Mouse (Mus musculus): Measurements from ENCODE around the gene Ccnt1. TPM values are rescaled to one million over a fixed set of nuclear protein-coding genes. Genes with fewer than 3 reads are reported as not detected.
"Not testable (repeated sequence)": the region's sequence is repeated elsewhere in the genome, so short reads cannot be mapped to it uniquely, and the experiment has no call there.

Ccnt1 gene
- total RNA-seq, 1 experiment from 2014 or later, result 125 TPM

- ATAC-seq (replicated peaks in 1 of 2; ENCODE audit: insufficient read depth in 1 of 2, low FRiP score in 2 of 2, low TSS enrichment in 1 of 2, low read depth in 1 of 2, poor library complexity in 2 of 2, severe bottlenecking in 2 of 2), result no peak
Observed at GRCm38 (mm10) chr15:98527056-98527771, 43.5 kb downstream of the Ccnt1 start.

DNA sequence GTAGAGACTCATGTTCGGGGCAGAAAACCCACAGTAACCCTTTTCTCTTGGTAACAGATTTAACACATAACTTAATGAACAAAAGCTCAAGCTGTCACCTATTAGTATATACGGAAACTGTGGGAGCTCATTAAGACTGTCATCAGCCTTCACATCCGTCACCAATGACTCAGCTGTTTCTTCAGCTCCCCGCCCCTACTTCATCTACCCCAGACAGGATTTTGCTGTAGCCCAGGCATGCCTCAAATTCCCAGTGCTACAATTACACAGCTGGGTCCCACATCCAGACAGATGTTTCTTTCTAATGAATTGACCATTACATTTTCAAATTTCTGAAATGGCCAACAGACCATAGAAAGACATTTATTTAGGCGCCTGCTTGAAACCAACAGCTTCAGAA is 44.7 kb downstream of the Ccnt1 start:
- ATAC-seq (replicated peaks in 1 of 2; ENCODE audit: insufficient read depth in 1 of 2, low FRiP score in 2 of 2, low TSS enrichment in 1 of 2, low read depth in 1 of 2, poor library complexity in 2 of 2, severe bottlenecking in 2 of 2), result no peak; a peak in 1 of 4 replicates

GRCm38 (mm10) chr15:98521245-98521644 is 49.5 kb downstream of the Ccnt1 start:
- ATAC-seq (replicated peaks in 1 of 2; ENCODE audit: insufficient read depth in 1 of 2, low FRiP score in 2 of 2, low TSS enrichment in 1 of 2, low read depth in 1 of 2, poor library complexity in 2 of 2, severe bottlenecking in 2 of 2), result no peak

DNA sequence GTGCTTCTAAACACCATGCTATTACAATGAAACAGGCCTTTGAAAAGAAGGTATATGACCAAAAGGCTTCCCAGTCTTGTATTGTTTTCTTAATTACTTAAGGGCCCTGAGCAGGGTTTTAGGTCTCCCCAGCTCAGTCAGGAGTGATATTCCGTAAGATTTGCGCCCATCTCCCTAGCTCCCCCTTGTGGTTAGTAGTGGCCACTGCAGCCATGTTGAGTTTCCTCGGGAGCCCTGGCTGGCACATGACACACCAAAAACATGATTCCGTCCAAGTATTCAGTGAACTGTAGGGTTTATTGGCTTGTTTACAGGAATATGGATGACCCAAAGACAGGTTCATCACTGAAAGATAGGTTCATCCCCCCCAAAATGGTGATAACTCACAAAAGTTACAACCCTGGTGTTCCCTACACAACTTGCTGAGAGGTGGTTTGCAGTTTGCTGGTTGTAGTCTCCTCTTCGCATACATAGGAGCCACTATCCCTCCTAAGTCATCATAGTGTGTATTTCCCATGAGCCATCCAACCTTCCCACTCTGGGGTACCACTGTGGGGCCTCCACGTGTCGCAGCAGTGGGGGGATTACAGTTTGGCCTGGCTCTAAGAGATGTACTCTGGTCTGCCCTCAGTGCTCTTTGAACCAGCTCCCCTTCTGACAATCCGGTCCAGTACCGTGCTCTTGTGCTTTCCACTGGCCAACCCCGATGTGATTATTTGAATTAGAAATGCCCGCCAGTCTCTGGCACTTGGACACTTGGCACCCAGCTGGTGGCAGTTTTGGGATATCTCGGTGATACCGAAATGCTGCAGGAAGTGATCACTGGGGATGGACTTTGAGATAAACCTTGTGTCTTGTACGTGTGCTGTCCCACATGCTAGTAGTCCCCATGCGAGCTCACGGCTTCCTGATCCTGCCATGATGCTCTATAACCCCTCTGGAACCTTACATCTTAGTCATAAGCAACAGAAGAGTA is 53.1 kb downstream of the Ccnt1 start:
- peak; percentile 33 to 68; a peak in 3 of 4 replicates for ATAC-seq (replicated peaks in 1 of 2; ENCODE audit: insufficient read depth in 1 of 2, low FRiP score in 2 of 2, low TSS enrichment in 1 of 2, low read depth in 1 of 2, poor library complexity in 2 of 2, severe bottlenecking in 2 of 2)

DNA sequence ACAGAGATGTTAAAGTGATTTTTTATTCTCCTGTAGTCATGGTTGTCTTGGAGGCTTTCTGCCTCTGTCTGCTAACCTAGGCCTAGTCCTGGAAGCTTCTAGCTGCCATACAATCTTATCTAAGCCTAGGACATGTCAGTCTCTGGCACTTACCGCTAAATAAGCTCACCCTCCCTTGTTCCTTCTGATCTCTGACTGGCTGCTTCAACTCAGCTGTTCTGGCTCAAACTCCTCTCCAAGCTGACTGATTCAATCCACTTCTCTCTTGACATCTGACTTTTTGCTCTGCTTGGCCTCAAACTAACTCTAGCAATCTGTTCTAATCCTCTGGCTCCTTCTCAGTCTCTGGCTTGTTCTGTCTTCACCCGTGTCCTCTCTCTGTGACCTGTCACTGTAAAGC is 55.9 kb downstream of the Ccnt1 start:
- not testable (repeated sequence) for ATAC-seq (replicated peaks in 1 of 2; ENCODE audit: insufficient read depth in 1 of 2, low FRiP score in 2 of 2, low TSS enrichment in 1 of 2, low read depth in 1 of 2, poor library complexity in 2 of 2, severe bottlenecking in 2 of 2)

GRCm38 (mm10) chr15:98514146-98514545 is 56.6 kb downstream of the Ccnt1 start:
- peak in 1 of 2 experiments; percentile 18; a peak in 1 of 4 replicates for ATAC-seq (replicated peaks in 1 of 2; ENCODE audit: insufficient read depth in 1 of 2, low FRiP score in 2 of 2, low TSS enrichment in 1 of 2, low read depth in 1 of 2, poor library complexity in 2 of 2, severe bottlenecking in 2 of 2)

DNA sequence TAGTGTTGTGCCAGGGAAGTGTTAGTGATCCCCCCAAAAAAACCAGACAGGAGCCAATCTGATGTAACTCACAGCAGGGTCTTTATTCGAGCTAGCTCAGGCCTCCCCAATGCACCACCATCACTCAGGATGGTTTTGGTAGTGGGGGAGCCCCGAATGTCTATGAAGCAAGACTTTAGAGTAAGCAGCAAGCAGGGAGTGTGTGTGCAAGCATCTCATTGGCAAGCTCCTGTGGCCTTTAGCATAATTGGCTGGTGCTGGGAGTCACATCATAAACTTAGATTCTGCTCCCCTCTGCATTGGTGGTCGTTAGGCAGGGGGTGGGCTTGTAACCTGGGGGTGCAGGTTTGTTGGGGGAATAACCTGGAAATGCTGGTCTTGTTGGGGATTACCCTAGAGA is 57.0 kb downstream of the Ccnt1 start:
- not testable (repeated sequence) for ATAC-seq (replicated peaks in 1 of 2; ENCODE audit: insufficient read depth in 1 of 2, low FRiP score in 2 of 2, low TSS enrichment in 1 of 2, low read depth in 1 of 2, poor library complexity in 2 of 2, severe bottlenecking in 2 of 2)

- peak in 1 of 2 experiments; percentile 24; a peak in 1 of 4 replicates for ATAC-seq (replicated peaks in 1 of 2; ENCODE audit: insufficient read depth in 1 of 2, low FRiP score in 2 of 2, low TSS enrichment in 1 of 2, low read depth in 1 of 2, poor library complexity in 2 of 2, severe bottlenecking in 2 of 2)
Observed at GRCm38 (mm10) chr15:98512799-98513321, 57.9 kb downstream of the Ccnt1 start.

DNA sequence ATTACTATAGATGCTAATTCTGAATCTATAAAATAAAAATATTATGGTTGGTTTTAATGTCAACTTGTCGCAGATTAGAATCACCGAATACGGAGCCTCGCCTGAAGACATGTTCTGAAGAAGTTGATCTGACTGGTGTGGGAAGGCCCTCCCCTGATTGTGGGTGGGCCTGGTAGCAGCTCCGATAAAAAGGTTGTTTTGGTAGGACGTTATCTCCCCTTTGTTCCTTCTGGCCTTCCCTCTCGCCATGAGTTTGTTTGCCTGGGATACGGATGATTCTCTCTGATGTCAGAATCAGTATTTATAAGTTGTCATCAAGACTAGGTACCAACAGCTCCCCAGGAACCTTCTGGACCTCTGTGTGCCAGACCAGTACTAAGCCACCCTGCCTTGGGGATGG is 58.5 kb downstream of the Ccnt1 start:
- ATAC-seq (replicated peaks in 1 of 2; ENCODE audit: insufficient read depth in 1 of 2, low FRiP score in 2 of 2, low TSS enrichment in 1 of 2, low read depth in 1 of 2, poor library complexity in 2 of 2, severe bottlenecking in 2 of 2), result no peak

- peak; percentile 40 to 60; a peak in 3 of 4 replicates for ATAC-seq (replicated peaks in 1 of 2; ENCODE audit: insufficient read depth in 1 of 2, low FRiP score in 2 of 2, low TSS enrichment in 1 of 2, low read depth in 1 of 2, poor library complexity in 2 of 2, severe bottlenecking in 2 of 2)
Observed at GRCm38 (mm10) chr15:98511386-98511928, 59.3 kb downstream of the Ccnt1 start.

GRCm38 (mm10) chr15:98510438-98511385 is 60.0 kb downstream of the Ccnt1 start:
- peak; percentile 59 to 75 for ATAC-seq (replicated peaks in 1 of 2; ENCODE audit: insufficient read depth in 1 of 2, low FRiP score in 2 of 2, low TSS enrichment in 1 of 2, low read depth in 1 of 2, poor library complexity in 2 of 2, severe bottlenecking in 2 of 2)

DNA sequence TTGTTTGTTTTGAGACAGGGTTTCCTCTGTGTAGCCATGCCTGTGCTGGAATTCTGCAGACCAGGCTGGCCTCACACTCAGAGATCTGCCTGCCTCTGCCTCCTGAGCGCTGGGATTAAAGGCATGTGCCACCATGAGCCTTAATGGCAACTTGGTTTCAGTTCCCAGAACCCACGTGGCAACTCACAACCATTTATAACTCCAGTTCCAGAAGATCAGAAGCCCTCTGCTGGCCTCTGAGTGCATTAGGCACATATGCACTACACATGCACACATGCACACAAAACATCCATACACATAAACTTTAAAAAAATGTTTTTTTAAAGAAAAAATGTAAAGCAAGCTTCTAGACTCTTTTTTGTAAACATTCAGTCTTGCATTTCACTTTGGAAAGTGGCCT is 61.3 kb downstream of the Ccnt1 start:
- ATAC-seq (replicated peaks in 1 of 2; ENCODE audit: insufficient read depth in 1 of 2, low FRiP score in 2 of 2, low TSS enrichment in 1 of 2, low read depth in 1 of 2, poor library complexity in 2 of 2, severe bottlenecking in 2 of 2), result no peak

DNA sequence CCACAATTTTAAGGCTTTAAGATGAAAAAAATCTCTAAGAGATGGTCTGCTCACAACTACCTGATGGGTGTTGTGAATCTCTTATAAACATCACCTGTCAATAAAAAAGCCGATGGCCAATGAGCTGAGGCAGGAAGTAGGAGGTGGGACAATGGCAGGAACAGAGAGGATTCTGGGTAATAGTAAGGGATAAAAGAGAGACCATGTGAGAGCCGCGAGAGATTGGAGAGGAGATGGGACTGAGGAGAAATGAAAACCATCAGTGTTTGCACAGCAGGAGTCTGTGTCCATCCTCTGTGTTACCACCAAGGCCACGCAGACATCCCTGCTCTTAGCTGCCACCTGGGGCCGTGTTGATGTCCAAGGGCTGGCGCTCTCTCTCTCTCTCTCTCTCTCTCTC is 63.4 kb downstream of the Ccnt1 start:
- no peak for ATAC-seq (replicated peaks in 1 of 2; ENCODE audit: insufficient read depth in 1 of 2, low FRiP score in 2 of 2, low TSS enrichment in 1 of 2, low read depth in 1 of 2, poor library complexity in 2 of 2, severe bottlenecking in 2 of 2)

GRCm38 (mm10) chr15:98506253-98506957 is 64.3 kb downstream of the Ccnt1 start:
- peak; percentile 61 to 73 for ATAC-seq (replicated peaks in 1 of 2; ENCODE audit: insufficient read depth in 1 of 2, low FRiP score in 2 of 2, low TSS enrichment in 1 of 2, low read depth in 1 of 2, poor library complexity in 2 of 2, severe bottlenecking in 2 of 2)

GRCm38 (mm10) chr15:98504514-98504913 is 66.2 kb downstream of the Ccnt1 start:
- ATAC-seq (replicated peaks in 1 of 2; ENCODE audit: insufficient read depth in 1 of 2, low FRiP score in 2 of 2, low TSS enrichment in 1 of 2, low read depth in 1 of 2, poor library complexity in 2 of 2, severe bottlenecking in 2 of 2), result peak; percentile 53 to 64; a peak in 1 of 4 replicates

GRCm38 (mm10) chr15:98503317-98503716 is 67.4 kb downstream of the Ccnt1 start:
- no peak for ATAC-seq (replicated peaks in 1 of 2; ENCODE audit: insufficient read depth in 1 of 2, low FRiP score in 2 of 2, low TSS enrichment in 1 of 2, low read depth in 1 of 2, poor library complexity in 2 of 2, severe bottlenecking in 2 of 2)
